Mouse (Mus musculus): ENCODE measurements around the gene Jade2. TPM values are rescaled to one million over a fixed set of nuclear protein-coding genes. Genes with fewer than 3 reads are reported as not detected.
A peak's percentile ranks its signal among the peaks of the same experiment; 100 is the strongest.

The Jade2 gene
- polyA plus RNA-seq, 1 experiment from 2014 or later = 0.82 TPM

- no peaks in the 10 kb centered on the region for H3K27me3 ChIP-seq
- peak overlapping the region; percentile 83 for H3K27ac ChIP-seq
- no peaks in the 10 kb centered on the region for H3K9me3 ChIP-seq (replicated peaks)
- H3K36me3 ChIP-seq = no peaks in the 10 kb centered on the region
- ATAC-seq (replicated peaks; ENCODE audit: insufficient number of reproducible peaks, insufficient read depth, low FRiP score, low read depth) = no peak
- H3K4me3 ChIP-seq = peak overlapping the region; percentile 77
- peaks cover 26% of the 10 kb centered on the region for H3K4me1 ChIP-seq (replicated peaks)
- H3K4me2 ChIP-seq = peak overlapping the region; percentile 99
- H3K9ac ChIP-seq = peak overlapping the region; percentile 67
- under 1% methylated on average over 29 of the region's 41 CpGs for WGBS
Observed at GRCm38 (mm10) chr11:51856616-51857080, 805 bp downstream of the Jade2 start.

DNA sequence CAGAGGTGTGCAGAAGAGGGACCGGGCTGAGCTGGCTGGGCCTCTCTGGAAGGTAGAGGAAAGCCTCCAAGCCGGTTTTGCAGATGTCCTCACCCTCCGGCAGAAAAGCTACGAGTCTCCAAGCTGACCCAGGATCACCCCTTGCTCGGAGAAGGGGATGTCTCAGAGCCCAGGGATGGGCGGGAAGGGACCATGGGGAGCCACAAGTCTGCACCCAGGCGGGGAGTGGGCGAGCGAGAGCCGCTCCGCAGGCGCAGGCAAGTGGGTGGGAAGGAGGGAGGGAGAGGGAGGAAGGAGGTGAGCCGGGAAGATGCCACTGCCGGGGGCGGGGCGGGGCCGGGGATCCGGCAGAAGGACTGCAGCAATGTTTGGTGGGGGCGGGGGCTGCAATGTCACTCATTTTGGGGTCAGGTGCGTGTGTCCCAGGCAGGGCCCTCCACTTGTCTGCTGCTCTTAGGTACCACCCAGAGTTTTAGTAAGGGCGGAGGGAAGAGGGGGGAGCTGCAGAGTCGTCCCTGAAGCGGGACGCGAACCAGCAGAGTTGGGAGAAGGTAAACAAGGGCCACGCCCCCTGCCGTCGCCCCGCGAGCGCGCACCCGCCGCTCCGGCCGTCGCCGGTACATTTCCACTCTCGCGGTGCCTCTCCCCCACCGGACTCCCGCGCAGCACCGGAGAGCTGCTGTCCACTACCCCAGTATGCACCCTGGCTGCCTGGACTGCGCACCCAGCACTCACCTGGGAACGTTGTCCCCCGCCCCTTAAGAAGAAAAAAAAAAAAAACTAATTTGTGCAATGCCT lies 1.4 kb downstream of the Jade2 start:
- Histone ChIP-seq H3K9ac (peak overlapping the region; percentile 67), H3K4me2 (peak overlapping the region; percentile 99), H3K4me1 (replicated peaks) (peaks cover 26% of the 10 kb centered on the region), H3K27me3 (no peaks in the 10 kb centered on the region), H3K27ac (peak overlapping the region; percentile 83), H3K9me3 (replicated peaks) (no peaks in the 10 kb centered on the region), H3K4me3 (peak overlapping the region; percentile 77), H3K36me3 (no peaks in the 10 kb centered on the region)
- under 1% methylated on average over 47 of the region's 47 CpGs for WGBS
- ATAC-seq (replicated peaks; ENCODE audit: insufficient number of reproducible peaks, insufficient read depth, low FRiP score, low read depth) = peak; percentile 24

DNA sequence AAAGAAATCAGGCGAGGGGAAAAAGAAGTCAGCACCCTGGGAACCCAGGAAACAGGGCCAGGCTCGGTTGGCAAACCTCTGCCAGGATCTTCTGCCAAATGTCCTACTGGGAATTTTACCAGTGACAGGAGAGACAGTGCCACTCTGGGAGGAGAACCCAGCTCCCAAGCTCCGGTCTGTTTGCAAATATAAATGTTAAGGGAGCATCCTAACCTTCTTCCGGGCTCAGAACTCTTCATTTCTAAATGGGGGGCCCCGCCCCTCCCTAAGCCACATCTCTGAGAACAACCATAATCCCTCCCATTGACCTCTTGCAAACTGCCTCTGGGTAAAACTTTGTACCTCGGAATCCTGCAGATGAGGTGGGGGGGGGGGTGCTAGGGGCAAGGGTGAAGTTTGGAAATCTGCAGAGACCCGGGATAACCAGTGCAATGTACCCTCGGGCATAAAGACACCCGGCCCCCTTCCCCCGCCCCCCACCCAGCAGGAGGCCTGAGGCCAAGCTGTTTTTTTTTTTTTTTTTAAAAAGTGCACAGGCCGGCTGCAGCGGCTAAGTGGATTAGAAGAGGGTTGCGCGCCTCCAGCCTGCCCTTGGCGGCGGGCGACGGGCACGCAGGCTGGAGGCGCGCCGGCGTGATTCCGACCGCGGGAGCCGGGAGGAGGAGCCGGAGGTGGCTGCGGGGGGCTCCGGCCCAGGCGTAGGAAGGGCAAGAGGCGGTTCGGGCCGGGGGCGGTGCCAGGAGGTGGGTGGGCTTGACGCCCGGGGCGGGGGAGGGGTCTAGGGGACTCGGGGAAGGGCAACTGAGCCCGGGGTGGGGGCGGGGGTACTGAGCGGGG lies 2.3 kb downstream of the Jade2 start:
- Histone ChIP-seq H3K4me2 (peak overlapping the region; percentile 99), H3K9me3 (replicated peaks) (no peaks in the 10 kb centered on the region), H3K36me3 (no peaks in the 10 kb centered on the region), H3K9ac (peak overlapping the region; percentile 67), H3K27ac (peak overlapping the region; percentile 83), H3K27me3 (no peaks in the 10 kb centered on the region), H3K4me3 (peak overlapping the region; percentile 77), H3K4me1 (replicated peaks) (peaks cover 26% of the 10 kb centered on the region)
- WGBS = 4% methylated on average over 41 of the region's 42 CpGs
- peak; percentile 65 for ATAC-seq (replicated peaks; ENCODE audit: insufficient number of reproducible peaks, insufficient read depth, low FRiP score, low read depth)

DNA sequence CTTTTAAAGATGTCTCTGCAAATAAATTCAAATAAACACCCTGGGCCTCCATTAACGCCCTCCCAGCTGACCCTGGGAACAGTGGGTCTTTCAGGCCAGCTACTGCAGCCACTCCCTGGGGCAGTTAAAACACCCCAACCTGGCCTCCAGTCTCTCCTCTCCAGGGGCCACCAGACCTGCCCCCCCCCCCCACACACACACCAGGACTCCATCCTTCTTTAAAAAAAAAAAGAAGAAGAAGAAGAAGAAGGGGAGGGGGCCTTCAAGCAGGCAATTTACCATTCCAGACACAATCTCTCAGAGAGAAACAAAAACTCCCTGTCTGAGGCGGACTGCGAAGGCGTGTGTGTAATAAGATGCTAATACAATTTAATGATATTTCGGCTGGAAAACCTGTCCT lies 4.9 kb downstream of the Jade2 start:
- Histone ChIP-seq H3K4me1 (replicated peaks) (peaks cover 18% of the 10 kb centered on the region), H3K4me3 (no peak overlapping the region), H3K27me3 (no peaks in the 10 kb centered on the region), H3K9me3 (replicated peaks) (no peaks in the 10 kb centered on the region), H3K36me3 (no peaks in the 10 kb centered on the region), H3K9ac (no peak overlapping the region), H3K4me2 (no peak overlapping the region), H3K27ac (no peak overlapping the region)
- no peak for ATAC-seq (replicated peaks; ENCODE audit: insufficient number of reproducible peaks, insufficient read depth, low FRiP score, low read depth)
- 79% methylated on average over 5 of the region's 5 CpGs for WGBS

DNA sequence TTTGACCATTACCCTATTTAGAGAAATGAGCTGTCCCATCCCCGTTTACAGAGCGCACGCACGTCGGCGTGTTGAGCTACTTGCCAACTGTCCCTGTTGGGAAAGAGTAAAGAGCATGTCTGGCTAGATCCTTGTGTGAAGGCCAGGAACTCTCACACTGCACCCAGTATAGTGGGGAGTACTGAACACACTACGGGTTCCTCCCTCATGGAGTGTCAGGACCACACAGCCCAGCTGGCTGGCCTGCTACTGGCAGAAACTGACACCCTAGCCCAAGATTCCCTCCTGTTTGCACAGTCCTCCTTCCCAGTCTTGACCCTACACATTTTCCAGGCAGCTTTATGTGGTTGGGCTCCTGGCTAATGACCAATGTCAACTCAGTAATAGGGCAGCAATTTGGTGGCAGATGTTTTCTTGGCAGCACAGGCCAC lies 5.3 kb downstream of the Jade2 start:
- no peak overlapping the region for H3K27ac ChIP-seq

GRCm38 (mm10) chr11:51850741-51851330 lies 6.6 kb downstream of the Jade2 start:
- ATAC-seq (replicated peaks; ENCODE audit: insufficient number of reproducible peaks, insufficient read depth, low FRiP score, low read depth) = no peak
- H3K4me3 ChIP-seq = no peak overlapping the region
- H3K4me1 ChIP-seq (replicated peaks) = peaks cover 11% of the 10 kb centered on the region
- no peaks in the 10 kb centered on the region for H3K27me3 ChIP-seq
- WGBS = 82% methylated on average over 11 of the region's 11 CpGs
- H3K27ac ChIP-seq = no peak overlapping the region
- H3K36me3 ChIP-seq = no peaks in the 10 kb centered on the region
- no peak overlapping the region for H3K4me2 ChIP-seq
- no peaks in the 10 kb centered on the region for H3K9me3 ChIP-seq (replicated peaks)
- H3K9ac ChIP-seq = no peak overlapping the region

More for the DNA sequence above, 5.3 kb downstream of the Jade2 start:
- no peaks in the 10 kb centered on the region for H3K27me3 ChIP-seq
- H3K4me1 ChIP-seq (replicated peaks) = peaks cover 18% of the 10 kb centered on the region
- H3K4me2 ChIP-seq = no peak overlapping the region
- H3K4me3 ChIP-seq = no peak overlapping the region
- no peak overlapping the region for H3K9ac ChIP-seq
- WGBS = 77% methylated on average over 7 of the region's 7 CpGs
- no peak for ATAC-seq (replicated peaks; ENCODE audit: insufficient number of reproducible peaks, insufficient read depth, low FRiP score, low read depth)
- H3K9me3 ChIP-seq (replicated peaks) = no peaks in the 10 kb centered on the region
- no peaks in the 10 kb centered on the region for H3K36me3 ChIP-seq

- 78% methylated on average over 3 of the region's 3 CpGs for WGBS
- no peak overlapping the region for H3K9ac ChIP-seq
Observed at GRCm38 (mm10) chr11:51848324-51848723, 9.1 kb downstream of the Jade2 start.

DNA sequence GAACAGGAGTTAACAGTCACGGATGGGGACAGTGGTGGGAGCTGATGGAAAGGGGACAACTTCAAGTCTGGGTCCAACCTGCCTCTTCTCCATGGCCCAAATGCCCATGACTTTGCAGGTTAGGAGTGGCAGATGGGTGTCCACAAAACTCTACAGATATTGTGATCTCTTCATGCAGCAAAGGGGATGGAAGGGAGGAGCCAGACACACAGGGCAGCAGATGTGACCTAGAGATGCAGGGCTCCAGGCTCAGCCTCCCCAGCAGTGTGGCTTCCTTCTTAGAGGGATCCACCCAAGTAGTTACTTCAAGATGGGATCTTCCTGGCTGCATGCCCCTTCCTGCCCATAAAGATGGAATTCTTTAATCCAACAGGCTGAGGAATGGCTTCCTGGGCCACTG lies 9.6 kb downstream of the Jade2 start:
- Histone ChIP-seq H3K27ac (no peak overlapping the region), H3K36me3 (no peaks in the 10 kb centered on the region), H3K27me3 (no peaks in the 10 kb centered on the region), H3K4me3 (no peak overlapping the region), H3K4me1 (replicated peaks) (peaks cover 8% of the 10 kb centered on the region), H3K9me3 (replicated peaks) (no peaks in the 10 kb centered on the region), H3K9ac (no peak overlapping the region), H3K4me2 (no peak overlapping the region)
- WGBS = 81% methylated on average over 1 of the region's 1 CpGs
- ATAC-seq (replicated peaks; ENCODE audit: insufficient number of reproducible peaks, insufficient read depth, low FRiP score, low read depth) = no peak

More at GRCm38 (mm10) chr11:51848324-51848723, 9.1 kb downstream of the Jade2 start:
- no peaks in the 10 kb centered on the region for H3K27me3 ChIP-seq
- H3K27ac ChIP-seq = no peak overlapping the region
- no peak for ATAC-seq (replicated peaks; ENCODE audit: insufficient number of reproducible peaks, insufficient read depth, low FRiP score, low read depth)
- H3K9me3 ChIP-seq (replicated peaks) = no peaks in the 10 kb centered on the region
- H3K4me2 ChIP-seq = no peak overlapping the region
- H3K4me1 ChIP-seq (replicated peaks) = peaks cover 8% of the 10 kb centered on the region
- H3K4me3 ChIP-seq = no peak overlapping the region
- no peaks in the 10 kb centered on the region for H3K36me3 ChIP-seq

DNA sequence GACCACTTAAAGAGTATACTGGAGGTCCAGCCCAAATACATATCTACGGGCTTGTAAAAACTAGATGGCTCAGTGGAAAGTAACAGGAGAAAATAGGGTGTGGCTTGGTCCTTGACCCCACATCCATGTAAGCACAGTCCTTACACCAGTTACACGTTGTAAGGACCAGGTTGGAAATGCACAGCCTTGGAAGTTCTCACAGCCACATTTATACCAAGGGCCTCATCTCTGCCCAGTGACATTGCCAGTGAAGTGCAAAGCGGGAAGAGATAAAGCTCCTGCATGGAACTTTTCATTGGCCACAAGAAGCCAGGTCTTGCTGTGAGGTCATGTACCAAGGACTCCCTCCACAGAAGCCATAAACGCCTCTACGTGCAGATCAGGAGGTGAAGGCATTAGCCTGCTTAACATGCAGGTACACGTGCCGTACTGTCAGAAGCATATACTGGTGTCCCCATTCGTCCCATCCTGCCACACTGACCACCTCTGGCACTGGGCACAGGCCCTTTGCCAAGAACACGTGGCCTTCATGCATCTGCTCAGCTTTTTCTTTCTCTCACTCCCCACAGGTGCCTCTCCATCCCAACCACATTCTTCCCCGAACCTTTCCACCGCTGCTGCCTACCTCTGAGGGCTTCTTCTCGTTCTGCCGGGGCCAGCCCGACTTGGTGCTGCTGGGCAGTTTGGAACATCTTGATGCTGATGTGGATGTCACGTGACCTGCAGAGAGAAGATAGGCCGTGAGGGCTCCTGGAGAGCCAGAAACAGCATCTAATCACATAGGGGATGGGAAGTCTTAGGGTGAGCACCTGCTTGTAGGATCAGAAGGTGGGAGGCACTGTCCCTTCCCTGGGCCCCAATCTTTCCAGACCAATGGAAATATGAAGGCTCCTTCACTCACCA lies 11.2 kb downstream of the Jade2 start:
- H3K4me3 ChIP-seq = no peak overlapping the region
- H3K27me3 ChIP-seq = no peaks in the 10 kb centered on the region
- no peak overlapping the region for H3K27ac ChIP-seq
- H3K9ac ChIP-seq = no peak overlapping the region
- H3K36me3 ChIP-seq = no peaks in the 10 kb centered on the region
- 82% methylated on average over 16 of the region's 16 CpGs for WGBS
- H3K9me3 ChIP-seq (replicated peaks) = no peaks in the 10 kb centered on the region
- ATAC-seq (replicated peaks; ENCODE audit: insufficient number of reproducible peaks, insufficient read depth, low FRiP score, low read depth) = no peak
- no peak overlapping the region for H3K4me2 ChIP-seq
- H3K4me1 ChIP-seq (replicated peaks) = peaks cover 6% of the 10 kb centered on the region

DNA sequence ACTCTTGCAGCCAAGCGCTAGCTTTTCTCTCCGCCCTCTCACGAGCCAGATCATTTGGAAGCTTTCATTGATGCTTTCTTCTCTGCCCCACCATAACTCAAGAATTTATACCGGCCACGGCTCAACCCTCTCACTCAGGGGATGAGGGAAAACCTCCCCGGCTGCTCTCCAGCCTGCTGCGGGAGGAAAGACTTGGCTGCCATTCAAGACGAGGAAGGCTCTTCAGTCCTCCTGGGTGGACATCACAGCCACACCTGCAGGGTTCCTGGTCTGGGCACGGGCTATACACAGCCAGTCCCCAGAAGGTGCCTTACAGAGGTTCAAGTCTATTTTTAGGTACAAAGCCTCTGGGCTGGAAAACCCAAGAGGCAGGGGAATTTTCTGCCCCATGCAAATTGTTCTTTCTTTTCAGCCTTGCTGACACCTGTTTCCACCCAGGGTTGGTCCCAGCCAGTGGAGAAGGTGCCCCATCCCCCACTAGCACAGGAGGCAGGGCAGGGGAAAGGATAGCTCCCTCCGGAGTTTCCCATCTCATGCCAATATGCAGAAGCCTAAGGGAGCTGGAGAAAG lies 12.8 kb downstream of the Jade2 start:
- H3K27ac ChIP-seq = no peak overlapping the region

More for the DNA sequence above, 12.8 kb downstream of the Jade2 start:
- H3K4me3 ChIP-seq = no peak overlapping the region
- no peaks in the 10 kb centered on the region for H3K9me3 ChIP-seq (replicated peaks)
- no peaks in the 10 kb centered on the region for H3K36me3 ChIP-seq
- 53% methylated on average over 10 of the region's 10 CpGs for WGBS
- no peaks in the 10 kb centered on the region for H3K27me3 ChIP-seq
- H3K9ac ChIP-seq = no peak overlapping the region
- ATAC-seq (replicated peaks; ENCODE audit: insufficient number of reproducible peaks, insufficient read depth, low FRiP score, low read depth) = no peak
- peaks cover 6% of the 10 kb centered on the region for H3K4me1 ChIP-seq (replicated peaks)
- H3K4me2 ChIP-seq = no peak overlapping the region

All from heart, embryonic 15.5 days (tissue).